Comparison of ENCODE assay signal across 27 mouse cellular contexts in genomic region chr1:184862636-184863035, GRCm38 (mm10). TPM values are rescaled to one million over a fixed set of nuclear protein-coding genes. Genes with fewer than 3 reads are reported as not detected.
"Had no signal": no experiment of that assay in that cellular context is flagged by ENCODE, and none has a peak within 500 bp of the region (broad histone marks: within the 10 kb centered on the region; RNA-seq: fewer than 3 reads in every experiment).

No protein-coding gene starts in this region.

- DNase-seq: gastrocnemius, postnatal 14 days; gastrocnemius, postnatal 36 days; heart, adult 11 months; heart, adult 2 months; heart, postnatal 10 days; heart, postnatal 4 days; kidney, adult 8-10 months; kidney, postnatal 4 days; liver; liver, embryonic 13.5 days had no signal

- H3K36me3 ChIP-seq: heart, embryonic 10.5 days; heart, embryonic 12.5 days; hindbrain, embryonic 12.5 days; intestine, embryonic 15.5 days; limb, embryonic 10.5 days; limb, embryonic 12.5 days; liver, embryonic 13.5 days; liver, embryonic 15.5 days had no signal

- H3K4me3 ChIP-seq: heart, adult 2 months; heart, embryonic 10.5 days; heart, embryonic 12.5 days; hindbrain, embryonic 12.5 days; intestine, embryonic 15.5 days; layer of hippocampus, adult 2 months; left cerebral cortex, adult 2 months; limb, embryonic 10.5 days; limb, embryonic 12.5 days; liver, embryonic 13.5 days; liver, embryonic 15.5 days had no signal

- H3K9me3 ChIP-seq: heart, embryonic 10.5 days; heart, embryonic 12.5 days; hindbrain, embryonic 12.5 days; intestine, embryonic 15.5 days; limb, embryonic 10.5 days; limb, embryonic 12.5 days; liver, embryonic 13.5 days; liver, embryonic 15.5 days had no signal

- ATAC-seq: hindbrain, embryonic 16.5 days; inflammation-experienced regulatory T-cells, adult 6 months; intestine, embryonic 15.5 days; intestine, postnatal 0 days had no signal

- H3K4me1 ChIP-seq: limb, embryonic 12.5 days had no signal

- H3K4me2 ChIP-seq: heart, embryonic 12.5 days; hindbrain, embryonic 12.5 days; hindbrain, embryonic 14.5 days; intestine, embryonic 15.5 days; limb, embryonic 12.5 days; liver, embryonic 11.5 days; liver, embryonic 13.5 days; liver, embryonic 15.5 days had no signal

- H3K9ac ChIP-seq: heart, embryonic 12.5 days; hindbrain, embryonic 12.5 days; hindbrain, embryonic 14.5 days; intestine, embryonic 15.5 days; limb, embryonic 12.5 days; liver, embryonic 13.5 days; liver, embryonic 15.5 days had no signal

- H3K27ac ChIP-seq: hindbrain, embryonic 12.5 days; hindbrain, embryonic 14.5 days; intestine, embryonic 15.5 days; limb, embryonic 12.5 days; liver, embryonic 13.5 days; liver, embryonic 15.5 days had no signal

- H3K27me3 ChIP-seq: heart, embryonic 12.5 days; hindbrain, embryonic 12.5 days; intestine, embryonic 15.5 days; liver, embryonic 13.5 days; liver, embryonic 15.5 days had no signal

RNA-seq across cellular contexts. Expression of gene C130074G19Rik, which starts 20.4 kb away (rescaled TPM):
- polyA plus RNA-seq: inflammation-experienced regulatory T-cells, adult 6 months had no signal

RNA-seq across cellular contexts. Expression of gene Marc1, which starts 51.5 kb away (rescaled TPM):
- total RNA-seq: heart, adult 2 months; heart, postnatal 10 days; heart, postnatal 25 days; layer of hippocampus, postnatal 10 days had no signal
- polyA plus RNA-seq: heart, embryonic 14.5 days; hindbrain, embryonic 12.5 days; inflammation-experienced regulatory T-cells, adult 6 months; limb, embryonic 12.5 days had no signal
